Mouse (Mus musculus): Measurements from ENCODE around the gene Aspdh. TPM values are rescaled to one million over a fixed set of nuclear protein-coding genes. Genes with fewer than 3 reads are reported as not detected.

Gene Aspdh
- polyA plus RNA-seq, 1 experiment from 2014 or later = 0.88 TPM

- Histone ChIP-seq H3K27ac (ENCODE audit: low read depth, low read length) (no peak overlapping the region), H3K4me2 (replicated peaks; ENCODE audit: low read depth, low read length) (no peak overlapping the region), H3K4me3 (ENCODE audit: low read length) (no peak overlapping the region), H3K36me3 (ENCODE audit: control insufficient read depth, insufficient read depth, low read length) (peaks cover 40% of the 10 kb centered on the region), H3K9me3 (ENCODE audit: control insufficient read depth, low read length) (no peaks in the 10 kb centered on the region), H3K27me3 (ENCODE audit: control insufficient read depth, insufficient read depth, low read length) (no peaks in the 10 kb centered on the region), H3K9ac (ENCODE audit: low read depth, low read length) (no peak overlapping the region), H3K4me1 (ENCODE audit: control insufficient read depth, insufficient read depth, low read length) (peaks cover under 1% of the 10 kb centered on the region; the same call in 1 of the 2 replicates)
- 92% methylated on average over 4 of the region's 4 CpGs for WGBS
- no peak for ATAC-seq (ENCODE audit: low FRiP score, low TSS enrichment)
Measured at GRCm38 (mm10) chr7:44490281-44490680, 25.1 kb downstream of the Aspdh start.

GRCm38 (mm10) chr7:44491391-44491790, 26.2 kb downstream of the Aspdh start:
- no peaks in the 10 kb centered on the region for H3K9me3 ChIP-seq (ENCODE audit: control insufficient read depth, low read length)
- H3K36me3 ChIP-seq (ENCODE audit: control insufficient read depth, insufficient read depth, low read length) = peaks cover 40% of the 10 kb centered on the region
- WGBS = 95% methylated on average over 5 of the region's 5 CpGs
- H3K9ac ChIP-seq (ENCODE audit: low read depth, low read length) = no peak overlapping the region
- peaks cover 5% of the 10 kb centered on the region; the same call in 1 of the 2 replicates for H3K4me1 ChIP-seq (ENCODE audit: control insufficient read depth, insufficient read depth, low read length)
- no peaks in the 10 kb centered on the region for H3K27me3 ChIP-seq (ENCODE audit: control insufficient read depth, insufficient read depth, low read length)
- no peak overlapping the region for H3K4me2 ChIP-seq (replicated peaks; ENCODE audit: low read depth, low read length)
- H3K4me3 ChIP-seq (ENCODE audit: low read length) = no peak overlapping the region
- H3K27ac ChIP-seq (ENCODE audit: low read depth, low read length) = no peak overlapping the region
- ATAC-seq (ENCODE audit: low FRiP score, low TSS enrichment) = no peak

GRCm38 (mm10) chr7:44492166-44492826, 27.1 kb downstream of the Aspdh start:
- ATAC-seq (ENCODE audit: low FRiP score, low TSS enrichment) = no peak
- no peaks in the 10 kb centered on the region for H3K27me3 ChIP-seq (ENCODE audit: control insufficient read depth, insufficient read depth, low read length)
- peaks cover 40% of the 10 kb centered on the region for H3K36me3 ChIP-seq (ENCODE audit: control insufficient read depth, insufficient read depth, low read length)
- H3K4me3 ChIP-seq (ENCODE audit: low read length) = no peak overlapping the region
- 95% methylated on average over 21 of the region's 21 CpGs for WGBS
- H3K9ac ChIP-seq (ENCODE audit: low read depth, low read length) = no peak overlapping the region
- H3K4me1 ChIP-seq (ENCODE audit: control insufficient read depth, insufficient read depth, low read length) = peaks cover 5% of the 10 kb centered on the region; the same call in 1 of the 2 replicates
- H3K4me2 ChIP-seq (replicated peaks; ENCODE audit: low read depth, low read length) = no peak overlapping the region
- H3K27ac ChIP-seq (ENCODE audit: low read depth, low read length) = no peak overlapping the region
- no peaks in the 10 kb centered on the region for H3K9me3 ChIP-seq (ENCODE audit: control insufficient read depth, low read length)

- H3K4me3 ChIP-seq (ENCODE audit: low read length) = 0 out of 2 replicates have a peak overlapping the region, but pooled peaks have one; percentile 79
- 97% methylated on average over 12 of the region's 12 CpGs for WGBS
- H3K4me1 ChIP-seq (ENCODE audit: control insufficient read depth, insufficient read depth, low read length) = peaks cover 5% of the 10 kb centered on the region; the same call in 1 of the 2 replicates
- H3K9ac ChIP-seq (ENCODE audit: low read depth, low read length) = no peak overlapping the region
- H3K27me3 ChIP-seq (ENCODE audit: control insufficient read depth, insufficient read depth, low read length) = no peaks in the 10 kb centered on the region
- no peak for ATAC-seq (ENCODE audit: low FRiP score, low TSS enrichment)
- peaks cover 36% of the 10 kb centered on the region for H3K36me3 ChIP-seq (ENCODE audit: control insufficient read depth, insufficient read depth, low read length)
- H3K4me2 ChIP-seq (replicated peaks; ENCODE audit: low read depth, low read length) = no peak overlapping the region
- no peaks in the 10 kb centered on the region for H3K9me3 ChIP-seq (ENCODE audit: control insufficient read depth, low read length)
- no peak overlapping the region for H3K27ac ChIP-seq (ENCODE audit: low read depth, low read length)
Measured at GRCm38 (mm10) chr7:44494681-44495080, 29.5 kb downstream of the Aspdh start.

- Histone ChIP-seq H3K4me1 (ENCODE audit: control insufficient read depth, insufficient read depth, low read length) (peaks cover 5% of the 10 kb centered on the region; the same call in 1 of the 2 replicates), H3K9me3 (ENCODE audit: control insufficient read depth, low read length) (no peaks in the 10 kb centered on the region), H3K4me2 (replicated peaks; ENCODE audit: low read depth, low read length) (peak overlapping the region; percentile 60), H3K4me3 (ENCODE audit: low read length) (peak overlapping the region; percentile 79; the same call in 1 of the 2 replicates), H3K36me3 (ENCODE audit: control insufficient read depth, insufficient read depth, low read length) (peaks cover 32% of the 10 kb centered on the region), H3K27me3 (ENCODE audit: control insufficient read depth, insufficient read depth, low read length) (no peaks in the 10 kb centered on the region), H3K9ac (ENCODE audit: low read depth, low read length) (peak overlapping the region; percentile 67; the same call in 1 of the 2 replicates), H3K27ac (ENCODE audit: low read depth, low read length) (no peak overlapping the region)
- WGBS = 77% methylated on average over 7 of the region's 7 CpGs
- ATAC-seq (ENCODE audit: low FRiP score, low TSS enrichment) = no peak
Measured at GRCm38 (mm10) chr7:44495086-44495485, 29.9 kb downstream of the Aspdh start.

- Histone ChIP-seq H3K27ac (ENCODE audit: low read depth, low read length) (peak within 1 kb of the TSS; percentile 87), H3K36me3 (ENCODE audit: control insufficient read depth, insufficient read depth, low read length) (peaks cover 21% of the 10 kb centered on the region), H3K4me3 (ENCODE audit: low read length) (peak within 1 kb of the TSS; percentile 79), H3K4me1 (ENCODE audit: control insufficient read depth, insufficient read depth, low read length) (peaks cover 5% of the 10 kb centered on the region; the same call in 1 of the 2 replicates), H3K9me3 (ENCODE audit: control insufficient read depth, low read length) (no peaks in the 10 kb centered on the region), H3K9ac (ENCODE audit: low read depth, low read length) (peak within 1 kb of the TSS; percentile 67), H3K4me2 (replicated peaks; ENCODE audit: low read depth, low read length) (peak within 1 kb of the TSS; percentile 60), H3K27me3 (ENCODE audit: control insufficient read depth, insufficient read depth, low read length) (no peaks in the 10 kb centered on the region)
- peak; percentile 97 for ATAC-seq (ENCODE audit: low FRiP score, low TSS enrichment)
- WGBS = under 1% methylated on average over 58 of the region's 58 CpGs
Measured at GRCm38 (mm10) chr7:44495992-44496770, 31.0 kb downstream of the Aspdh start, which contains the start of the genes Emc10 and Fam71e1. TSS of gene Emc10 (minus strand) at chr7:44496529. TSS of gene Fam71e1 (plus strand) at chr7:44496581.

- ATAC-seq (ENCODE audit: low FRiP score, low TSS enrichment) = no peak
- under 1% methylated on average over 26 of the region's 26 CpGs for WGBS
- peak overlapping the region; percentile 67 for H3K9ac ChIP-seq (ENCODE audit: low read depth, low read length)
Measured at GRCm38 (mm10) chr7:44496771-44497109, 31.5 kb downstream of the Aspdh start.

GRCm38 (mm10) chr7:44497361-44498055, 32.3 kb downstream of the Aspdh start:
- Histone ChIP-seq H3K36me3 (ENCODE audit: control insufficient read depth, insufficient read depth, low read length) (peaks cover 8% of the 10 kb centered on the region), H3K4me2 (replicated peaks; ENCODE audit: low read depth, low read length) (peak overlapping the region; percentile 60), H3K27me3 (ENCODE audit: control insufficient read depth, insufficient read depth, low read length) (no peaks in the 10 kb centered on the region), H3K4me1 (ENCODE audit: control insufficient read depth, insufficient read depth, low read length) (peaks cover 5% of the 10 kb centered on the region; the same call in 1 of the 2 replicates), H3K9me3 (ENCODE audit: control insufficient read depth, low read length) (no peaks in the 10 kb centered on the region), H3K27ac (ENCODE audit: low read depth, low read length) (no peak overlapping the region), H3K4me3 (ENCODE audit: low read length) (peak overlapping the region; percentile 79), H3K9ac (ENCODE audit: low read depth, low read length) (no peak overlapping the region)
- WGBS = 83% methylated on average over 10 of the region's 10 CpGs
- no peak for ATAC-seq (ENCODE audit: low FRiP score, low TSS enrichment)

More at GRCm38 (mm10) chr7:44496771-44497109, 31.5 kb downstream of the Aspdh start:
- peaks cover 16% of the 10 kb centered on the region for H3K36me3 ChIP-seq (ENCODE audit: control insufficient read depth, insufficient read depth, low read length)
- H3K27ac ChIP-seq (ENCODE audit: low read depth, low read length) = peak overlapping the region; percentile 76; the same call in 1 of the 2 replicates
- H3K4me1 ChIP-seq (ENCODE audit: control insufficient read depth, insufficient read depth, low read length) = peaks cover 5% of the 10 kb centered on the region; the same call in 1 of the 2 replicates
- H3K4me2 ChIP-seq (replicated peaks; ENCODE audit: low read depth, low read length) = peak overlapping the region; percentile 60
- peak overlapping the region; percentile 79 for H3K4me3 ChIP-seq (ENCODE audit: low read length)
- H3K27me3 ChIP-seq (ENCODE audit: control insufficient read depth, insufficient read depth, low read length) = no peaks in the 10 kb centered on the region
- H3K9me3 ChIP-seq (ENCODE audit: control insufficient read depth, low read length) = no peaks in the 10 kb centered on the region

Data from kidney, embryonic 14.5 days (tissue).